Comparison of ENCODE assay signal across 24 mouse cellular contexts in the genomic region with DNA sequence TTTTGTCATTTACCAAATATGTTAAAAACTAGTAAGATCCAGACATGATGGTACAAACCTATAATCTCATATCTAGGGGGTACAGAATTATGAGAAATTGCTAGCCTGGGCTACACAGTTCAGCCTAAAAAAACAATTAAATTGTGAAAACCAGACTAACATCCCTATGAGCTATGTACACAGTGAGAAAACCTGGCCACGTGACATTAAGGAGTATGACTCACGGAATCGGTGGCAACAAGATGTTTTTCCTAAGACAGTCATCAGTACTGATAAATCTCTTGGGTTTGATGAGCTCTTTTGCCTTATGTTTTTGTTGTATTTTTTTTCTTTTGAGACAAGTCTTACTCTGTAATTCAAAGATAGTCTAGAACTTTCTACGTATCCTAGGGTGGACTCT.
"Had no signal": no experiment of that assay in that cellular context is flagged by ENCODE, and none has a peak within 500 bp of the region (broad histone marks: within the 10 kb centered on the region; RNA-seq: fewer than 3 reads in every experiment).

No protein-coding gene starts in this region.

- DNase-seq: gastrocnemius, adult 2 months; gastrocnemius, postnatal 10 days; gastrocnemius, postnatal 25 days; heart, adult 18-20 months; heart, postnatal 14 days; heart, postnatal 36 days; kidney, adult 2 months; kidney, adult 9 months; kidney, postnatal 14 days; kidney, postnatal 36 days; left cerebral cortex, postnatal 4 days had no signal

- H3K4me3 ChIP-seq: gastrocnemius, adult 2 months; heart, embryonic 10.5 days; heart, embryonic 12.5 days; hindbrain, embryonic 13.5 days; hindbrain, embryonic 15.5 days; kidney, embryonic 15.5 days; left cerebral cortex, adult 2 months; limb, embryonic 13.5 days; limb, embryonic 15.5 days; liver, embryonic 12.5 days had no signal

- H3K36me3 ChIP-seq: heart, embryonic 10.5 days; heart, embryonic 12.5 days; hindbrain, embryonic 13.5 days; hindbrain, embryonic 15.5 days; kidney, embryonic 15.5 days; limb, embryonic 13.5 days; limb, embryonic 15.5 days; liver, embryonic 12.5 days had no signal

- H3K4me2 ChIP-seq: heart, embryonic 12.5 days; hindbrain, embryonic 13.5 days; hindbrain, embryonic 15.5 days; kidney, embryonic 15.5 days; limb, embryonic 13.5 days; limb, embryonic 15.5 days; liver, embryonic 12.5 days had no signal

- H3K4me1 ChIP-seq: heart, embryonic 10.5 days; heart, embryonic 12.5 days; hindbrain, embryonic 13.5 days; hindbrain, embryonic 15.5 days; kidney, embryonic 15.5 days; limb, embryonic 13.5 days; limb, embryonic 15.5 days; liver, embryonic 12.5 days had no signal

- ATAC-seq: hindbrain, postnatal 0 days; intestine, embryonic 16.5 days; liver, embryonic 12.5 days had no signal

- H3K27me3 ChIP-seq: heart, embryonic 12.5 days; hindbrain, embryonic 13.5 days; hindbrain, embryonic 15.5 days; kidney, embryonic 15.5 days; limb, embryonic 13.5 days; limb, embryonic 15.5 days; liver, embryonic 12.5 days had no signal

- H3K9me3 ChIP-seq: heart, embryonic 10.5 days; heart, embryonic 12.5 days; hindbrain, embryonic 13.5 days; hindbrain, embryonic 15.5 days; kidney, embryonic 15.5 days; limb, embryonic 15.5 days; liver, embryonic 12.5 days had no signal

- H3K9ac ChIP-seq: heart, embryonic 12.5 days; hindbrain, embryonic 13.5 days; hindbrain, embryonic 15.5 days; kidney, embryonic 15.5 days; limb, embryonic 13.5 days; limb, embryonic 15.5 days; liver, embryonic 12.5 days; liver, embryonic 14.5 days had no signal

- H3K27ac ChIP-seq: gastrocnemius, adult 2 months; heart, embryonic 10.5 days; hindbrain, embryonic 13.5 days; hindbrain, embryonic 15.5 days; hindbrain, postnatal 0 days; kidney, embryonic 15.5 days; kidney, postnatal 0 days; left cerebral cortex, adult 2 months; limb, embryonic 13.5 days; limb, embryonic 15.5 days; liver, embryonic 12.5 days; liver, embryonic 14.5 days had no signal
